Mouse (Mus musculus) heart, adult 2 months (tissue): ENCODE data around the gene Tgfbr3.

Source experiments
- CTCF ChIP-seq: fragments of 200-600 bp; IDR thresholded peaks from 2 replicates; pipeline ENCODE4 v1.8.1; 2022; ENCODE audit warnings: antibody characterized with exemption, mild to moderate bottlenecking, moderate library complexity
- POLR2A ChIP-seq: fragments of 200-500 bp; IDR thresholded peaks from 2 replicates; pipeline ENCODE4 v1.6.1; 2011; ENCODE audit warnings: mild to moderate bottlenecking, low read depth, low read length, control low read depth; ENCODE audit not compliant: insufficient read depth

GRCm38 (mm10) chr5:107122622-107123021 lies 166.8 kb downstream of the Tgfbr3 start:
- TF ChIP-seq POLR2A (no peak), CTCF (no peak)
